Mouse (Mus musculus): ENCODE results near the gene 1700034J05Rik. TPM values are rescaled to one million over a fixed set of nuclear protein-coding genes. Genes with fewer than 3 reads are reported as not detected.
A peak's percentile ranks its signal among the peaks of the same experiment; 100 is the strongest.

Gene 1700034J05Rik
- 0.14 and 0.32 TPM in 2 replicates for polyA plus RNA-seq (2016; fragmentation: Nextera tagmentation; extraction: Ambion mirVana)

DNA sequence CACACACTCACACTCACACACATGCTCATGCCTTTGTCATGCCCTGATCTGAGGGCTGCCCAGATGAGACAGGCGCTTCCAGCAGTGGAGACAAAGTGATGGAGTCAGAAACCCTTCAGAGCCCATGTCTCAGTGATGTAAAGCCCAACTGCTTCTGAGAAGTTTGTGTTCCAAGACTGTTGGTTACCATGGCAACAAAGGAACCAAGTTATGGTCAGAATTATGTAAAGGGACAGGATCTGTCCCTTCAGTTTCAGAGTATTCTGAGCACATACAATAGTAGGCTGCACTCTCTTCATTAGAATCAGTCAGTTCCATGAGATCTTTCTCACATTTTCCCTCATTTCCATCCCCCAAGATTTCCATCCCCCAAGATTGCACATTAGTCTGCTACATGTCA lies at the start of gene 1700034J05Rik:
Gene 1700034J05Rik (minus strand): TSS at position 165 of the 400 bp plus-strand sequence.
- no peaks in the 10 kb centered on the region for H3K9me3 ChIP-seq
- no peak within 1 kb of the TSS for H3K27ac ChIP-seq
- no peaks in the 10 kb centered on the region for H3K27me3 ChIP-seq (ENCODE audit: insufficient read depth, poor library complexity, severe bottlenecking)
- DNase-seq (ENCODE audit: low spot score) = no peak
- H3K36me3 ChIP-seq = no peaks in the 10 kb centered on the region
- 88% methylated on average over 1 of the region's 1 CpGs for WGBS
- peaks cover 24% of the 10 kb centered on the region for H3K4me1 ChIP-seq (replicated peaks)
- no peak within 1 kb of the TSS for H3K4me3 ChIP-seq

DNA sequence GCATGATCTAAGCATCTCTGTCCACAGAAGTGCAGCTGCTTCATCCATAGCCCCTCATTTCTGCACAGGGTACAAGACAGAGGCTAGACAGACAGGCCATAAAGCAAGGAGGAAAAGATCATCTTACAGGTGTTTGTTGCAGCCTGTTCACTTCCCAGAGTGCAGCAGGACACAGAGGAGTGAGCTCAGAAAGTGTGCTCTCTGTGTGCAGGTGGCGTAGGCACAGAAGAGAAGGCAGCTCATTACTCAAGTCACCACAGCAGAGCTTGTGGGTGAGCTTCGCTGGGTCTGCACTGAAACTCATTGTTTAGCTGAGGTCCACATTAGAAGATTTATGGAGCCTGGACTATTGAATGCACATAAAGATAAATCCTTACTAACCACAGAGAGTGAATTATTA lies 45.5 kb upstream of the 1700034J05Rik start:
- H3K27me3 ChIP-seq (ENCODE audit: insufficient read depth, poor library complexity, severe bottlenecking) = no peaks in the 10 kb centered on the region
- no peak overlapping the region for H3K27ac ChIP-seq
- no peak overlapping the region for H3K4me3 ChIP-seq
- 83% methylated on average over 2 of the region's 2 CpGs for WGBS
- no peaks in the 10 kb centered on the region for H3K4me1 ChIP-seq (replicated peaks)
- H3K36me3 ChIP-seq = peaks cover 44% of the 10 kb centered on the region
- no peak for DNase-seq (ENCODE audit: low spot score)
- no peaks in the 10 kb centered on the region for H3K9me3 ChIP-seq

DNA sequence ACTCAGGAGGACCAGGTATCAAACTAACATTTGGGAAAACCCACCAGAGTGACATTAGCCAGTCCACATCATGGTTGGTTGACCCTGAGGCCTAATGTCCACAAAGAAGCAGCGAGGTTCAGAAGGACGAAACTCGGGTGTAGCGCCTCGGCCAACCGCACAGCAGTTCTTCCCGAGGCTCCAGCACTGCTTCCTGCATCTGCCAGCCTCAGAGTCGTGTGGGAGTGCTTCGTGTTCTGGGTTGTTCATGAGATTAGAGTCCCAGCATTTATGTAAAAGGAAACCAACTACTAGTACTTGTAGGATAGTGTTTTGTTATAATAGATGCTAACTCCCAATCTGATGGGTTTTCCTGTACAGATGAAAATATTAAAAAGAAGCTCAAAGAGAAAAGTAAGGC lies 45.1 kb upstream of the 1700034J05Rik start:
- Histone ChIP-seq H3K4me3 (no peak overlapping the region), H3K27ac (no peak overlapping the region), H3K27me3 (ENCODE audit: insufficient read depth, poor library complexity, severe bottlenecking) (no peaks in the 10 kb centered on the region), H3K4me1 (replicated peaks) (no peaks in the 10 kb centered on the region), H3K9me3 (no peaks in the 10 kb centered on the region), H3K36me3 (peaks cover 44% of the 10 kb centered on the region)
- no peak for DNase-seq (ENCODE audit: low spot score)
- WGBS = 89% methylated on average over 9 of the region's 9 CpGs

DNA sequence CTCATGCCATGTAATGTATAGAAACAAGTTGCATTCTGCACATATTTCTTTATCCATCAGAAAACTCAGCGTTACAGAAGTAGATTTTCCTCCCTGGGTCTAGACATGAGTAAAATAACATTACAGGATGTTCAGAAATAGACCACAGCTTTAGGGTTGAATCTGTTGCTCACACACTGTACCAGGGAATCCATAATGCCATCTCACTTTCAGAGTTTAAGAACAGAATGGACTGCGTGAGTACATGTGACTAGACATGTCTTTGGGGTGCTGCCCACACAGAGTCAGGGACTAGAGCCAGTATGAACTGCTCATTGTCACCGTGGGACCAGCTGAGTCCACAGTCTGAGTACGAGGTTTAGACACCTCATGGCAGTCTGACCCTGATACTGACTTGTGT lies 44.5 kb upstream of the 1700034J05Rik start:
- no peak overlapping the region for H3K4me3 ChIP-seq
- H3K27ac ChIP-seq = no peak overlapping the region
- no peaks in the 10 kb centered on the region for H3K4me1 ChIP-seq (replicated peaks)
- 92% methylated on average over 4 of the region's 4 CpGs for WGBS
- peaks cover 39% of the 10 kb centered on the region for H3K36me3 ChIP-seq
- DNase-seq (ENCODE audit: low spot score) = no peak
- H3K9me3 ChIP-seq = no peaks in the 10 kb centered on the region
- H3K27me3 ChIP-seq (ENCODE audit: insufficient read depth, poor library complexity, severe bottlenecking) = no peaks in the 10 kb centered on the region

DNA sequence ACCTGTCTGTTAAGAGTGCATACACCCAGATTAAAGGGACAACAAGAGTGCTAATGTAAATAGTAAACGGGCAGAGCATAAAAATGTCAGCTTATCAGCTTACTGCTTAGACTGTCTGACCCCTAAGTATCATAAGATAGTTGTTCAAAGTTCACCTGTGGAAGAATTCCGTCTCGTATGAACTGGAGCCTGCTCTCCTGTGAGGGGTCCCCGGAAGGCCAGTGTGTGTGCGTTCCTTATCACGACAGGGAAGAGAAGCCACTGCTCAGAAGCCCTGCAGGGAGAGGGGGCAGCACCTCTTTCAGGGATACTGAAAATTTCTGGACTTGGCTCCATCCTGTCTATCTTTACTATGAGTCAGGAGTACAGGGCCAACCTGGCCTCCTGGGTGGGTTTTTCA lies 42.8 kb upstream of the 1700034J05Rik start:
- H3K4me3 ChIP-seq = no peak overlapping the region

DNA sequence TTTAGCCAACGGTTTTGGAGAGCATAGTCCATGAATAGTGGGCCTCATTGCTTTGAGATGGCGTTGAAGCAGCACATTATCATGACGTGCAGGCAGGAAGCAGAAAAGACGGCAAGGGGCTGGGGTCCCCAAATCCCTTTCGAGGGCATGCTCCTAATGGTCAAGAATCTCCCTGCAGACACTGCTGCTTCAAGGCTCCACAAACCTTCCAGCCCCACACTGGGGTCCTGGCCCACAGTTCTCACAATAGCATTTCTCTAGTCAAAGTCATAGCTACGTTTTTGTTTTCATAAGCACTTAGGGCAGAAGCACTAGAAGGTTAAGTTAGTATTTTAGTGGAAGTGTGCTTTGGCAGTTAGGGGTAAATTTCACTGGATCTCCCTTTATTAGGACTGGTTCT lies 41.7 kb upstream of the 1700034J05Rik start:
- 86% methylated on average over 6 of the region's 6 CpGs for WGBS
- Histone ChIP-seq H3K27ac (no peak overlapping the region), H3K36me3 (peaks cover 18% of the 10 kb centered on the region), H3K27me3 (ENCODE audit: insufficient read depth, poor library complexity, severe bottlenecking) (no peaks in the 10 kb centered on the region), H3K4me1 (replicated peaks) (no peaks in the 10 kb centered on the region), H3K4me3 (no peak overlapping the region), H3K9me3 (no peaks in the 10 kb centered on the region)
- DNase-seq (ENCODE audit: low spot score) = no peak

More for the DNA sequence above, 42.8 kb upstream of the 1700034J05Rik start:
- no peak for DNase-seq (ENCODE audit: low spot score)
- Histone ChIP-seq H3K27me3 (ENCODE audit: insufficient read depth, poor library complexity, severe bottlenecking) (no peaks in the 10 kb centered on the region), H3K9me3 (no peaks in the 10 kb centered on the region), H3K27ac (no peak overlapping the region), H3K4me1 (replicated peaks) (no peaks in the 10 kb centered on the region), H3K36me3 (peaks cover 23% of the 10 kb centered on the region)
- WGBS = 89% methylated on average over 6 of the region's 6 CpGs

DNA sequence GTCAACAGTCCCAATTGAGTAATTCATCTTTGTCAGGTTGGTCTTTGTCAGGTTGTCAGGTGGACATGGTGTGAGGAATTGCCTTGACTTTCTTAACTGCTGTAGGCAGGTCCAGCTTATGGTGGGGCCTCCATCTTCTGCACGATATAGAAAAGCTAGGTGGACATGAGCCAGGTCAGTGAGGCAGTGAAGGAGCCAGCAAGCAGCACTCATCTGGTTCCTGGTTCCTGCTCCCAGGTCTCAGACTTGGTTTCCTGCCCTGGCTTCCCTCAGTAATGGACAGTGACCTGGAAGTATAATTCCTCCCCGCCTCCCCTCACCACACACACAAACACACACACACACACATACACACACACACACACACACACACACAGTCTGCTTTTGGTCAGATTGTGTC lies 41.2 kb upstream of the 1700034J05Rik start:
- Histone ChIP-seq H3K27ac (no peak overlapping the region), H3K27me3 (ENCODE audit: insufficient read depth, poor library complexity, severe bottlenecking) (no peaks in the 10 kb centered on the region), H3K4me1 (replicated peaks) (no peaks in the 10 kb centered on the region), H3K4me3 (no peak overlapping the region), H3K9me3 (no peaks in the 10 kb centered on the region), H3K36me3 (peaks cover 14% of the 10 kb centered on the region)
- no peak for DNase-seq (ENCODE audit: low spot score)
- WGBS = 89% methylated on average over 2 of the region's 2 CpGs

DNA sequence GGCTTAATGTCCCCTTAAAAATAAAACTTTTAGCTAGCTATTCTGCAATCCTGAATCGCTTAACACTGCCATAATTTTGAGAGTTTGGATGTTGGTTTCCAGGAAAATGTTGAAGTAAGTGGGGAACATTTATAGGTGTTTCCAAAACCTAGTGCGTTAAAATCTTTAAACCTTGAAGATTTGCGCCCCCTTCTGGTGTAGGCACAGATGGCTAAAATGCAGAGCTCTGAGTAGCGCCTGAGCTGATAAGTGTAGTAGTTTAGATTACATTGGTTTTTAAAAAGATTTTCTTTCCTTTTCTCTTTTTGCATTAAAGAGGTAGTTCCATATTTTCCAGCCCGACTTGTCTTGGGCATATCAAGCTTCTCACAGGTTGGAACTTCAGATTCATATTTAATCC lies 40.0 kb upstream of the 1700034J05Rik start:
- Histone ChIP-seq H3K27me3 (ENCODE audit: insufficient read depth, poor library complexity, severe bottlenecking) (no peaks in the 10 kb centered on the region), H3K9me3 (no peaks in the 10 kb centered on the region), H3K4me1 (replicated peaks) (no peaks in the 10 kb centered on the region), H3K36me3 (peaks cover 11% of the 10 kb centered on the region), H3K27ac (no peak overlapping the region), H3K4me3 (no peak overlapping the region)
- 48% methylated on average over 5 of the region's 5 CpGs for WGBS
- peak; percentile 18 for DNase-seq (ENCODE audit: low spot score)

DNA sequence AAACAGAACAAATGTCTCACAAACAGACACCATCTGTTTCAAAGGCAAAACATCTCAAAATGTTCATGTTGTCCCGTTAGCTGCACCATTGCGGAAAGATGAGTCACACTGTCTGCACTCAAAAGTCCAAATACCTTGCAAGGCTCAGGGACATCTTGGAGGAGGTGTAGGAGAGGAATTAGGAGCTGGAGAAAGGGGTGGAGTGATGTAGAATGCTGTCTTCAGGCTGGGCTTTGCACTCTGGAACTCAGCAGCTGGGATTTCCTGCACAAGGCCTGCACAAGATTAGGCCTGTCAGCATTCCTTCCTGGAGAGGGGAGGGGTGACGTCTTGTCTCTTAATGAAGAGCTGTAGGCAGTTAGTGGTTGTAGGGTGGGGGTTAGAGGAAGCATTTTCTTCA lies 30.3 kb upstream of the 1700034J05Rik start:
- Histone ChIP-seq H3K27ac (no peak overlapping the region), H3K36me3 (peaks cover 2% of the 10 kb centered on the region; the same call in 1 of the 2 replicates), H3K27me3 (ENCODE audit: insufficient read depth, poor library complexity, severe bottlenecking) (no peaks in the 10 kb centered on the region), H3K9me3 (no peaks in the 10 kb centered on the region), H3K4me3 (no peak overlapping the region), H3K4me1 (replicated peaks) (peaks cover 7% of the 10 kb centered on the region; the same call in 1 of the 2 replicates)
- no peak for DNase-seq (ENCODE audit: low spot score)
- 79% methylated on average over 3 of the region's 3 CpGs for WGBS

DNA sequence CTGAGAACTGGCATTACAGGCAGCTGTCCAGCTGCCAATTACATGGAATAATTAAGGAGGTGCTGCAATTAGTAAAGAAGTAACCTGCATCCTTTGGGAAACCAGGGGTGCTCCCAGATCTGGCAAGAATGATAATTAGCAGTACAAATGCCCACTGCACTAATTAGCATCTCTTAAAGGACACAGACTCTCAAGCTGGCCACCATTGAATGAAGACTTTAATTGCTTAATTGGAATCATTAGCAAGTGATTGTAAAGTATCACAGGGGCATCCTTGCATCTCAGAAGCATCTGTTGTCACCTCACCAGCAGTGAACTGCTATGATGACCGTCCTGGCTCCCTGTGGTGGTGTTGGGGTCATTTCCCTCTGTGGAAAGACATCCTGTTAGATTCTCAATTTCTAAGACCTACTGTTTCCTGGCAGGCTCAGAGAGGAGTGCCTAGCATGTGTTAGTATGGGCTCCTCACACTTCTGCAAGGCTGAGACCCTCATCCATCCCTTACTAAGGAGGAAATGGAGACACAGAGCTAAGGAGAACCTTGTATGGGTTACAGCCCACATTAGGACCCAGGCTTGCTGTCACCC lies 27.1 kb upstream of the 1700034J05Rik start:
- no peak for DNase-seq (ENCODE audit: low spot score)
- Histone ChIP-seq H3K9me3 (no peaks in the 10 kb centered on the region), H3K36me3 (peaks cover 2% of the 10 kb centered on the region; the same call in 1 of the 2 replicates), H3K4me3 (no peak overlapping the region), H3K27ac (no peak overlapping the region), H3K27me3 (ENCODE audit: insufficient read depth, poor library complexity, severe bottlenecking) (no peaks in the 10 kb centered on the region), H3K4me1 (replicated peaks) (peaks cover 15% of the 10 kb centered on the region; the same call in 1 of the 2 replicates)
- 56% methylated on average over 1 of the region's 1 CpGs for WGBS

DNA sequence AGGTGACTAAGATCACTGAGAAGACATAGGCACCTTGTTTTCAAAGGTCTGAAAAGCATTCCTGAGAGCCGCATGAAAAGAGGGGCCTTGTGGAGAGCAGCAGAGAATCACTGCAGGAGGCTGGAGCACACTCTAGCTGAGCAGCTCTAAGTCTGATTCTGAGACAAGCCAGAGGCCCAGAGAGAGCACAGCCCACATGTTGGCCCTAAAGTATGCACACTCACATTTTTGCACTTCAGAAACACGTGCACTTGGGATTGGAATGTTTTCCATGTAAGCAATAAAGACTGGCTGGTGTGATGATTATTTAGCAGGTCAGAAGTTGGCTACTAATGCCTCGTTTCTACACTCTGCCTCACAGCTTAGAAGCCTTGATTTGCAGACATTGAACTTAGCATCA lies 25.7 kb upstream of the 1700034J05Rik start:
- no peak overlapping the region for H3K4me3 ChIP-seq
- peaks cover 15% of the 10 kb centered on the region; the same call in 1 of the 2 replicates for H3K4me1 ChIP-seq (replicated peaks)
- H3K27ac ChIP-seq = no peak overlapping the region
- no peaks in the 10 kb centered on the region for H3K9me3 ChIP-seq
- no peaks in the 10 kb centered on the region for H3K27me3 ChIP-seq (ENCODE audit: insufficient read depth, poor library complexity, severe bottlenecking)
- 45% methylated on average over 3 of the region's 3 CpGs for WGBS
- DNase-seq (ENCODE audit: low spot score) = no peak
- peaks cover 2% of the 10 kb centered on the region; the same call in 1 of the 2 replicates for H3K36me3 ChIP-seq

DNA sequence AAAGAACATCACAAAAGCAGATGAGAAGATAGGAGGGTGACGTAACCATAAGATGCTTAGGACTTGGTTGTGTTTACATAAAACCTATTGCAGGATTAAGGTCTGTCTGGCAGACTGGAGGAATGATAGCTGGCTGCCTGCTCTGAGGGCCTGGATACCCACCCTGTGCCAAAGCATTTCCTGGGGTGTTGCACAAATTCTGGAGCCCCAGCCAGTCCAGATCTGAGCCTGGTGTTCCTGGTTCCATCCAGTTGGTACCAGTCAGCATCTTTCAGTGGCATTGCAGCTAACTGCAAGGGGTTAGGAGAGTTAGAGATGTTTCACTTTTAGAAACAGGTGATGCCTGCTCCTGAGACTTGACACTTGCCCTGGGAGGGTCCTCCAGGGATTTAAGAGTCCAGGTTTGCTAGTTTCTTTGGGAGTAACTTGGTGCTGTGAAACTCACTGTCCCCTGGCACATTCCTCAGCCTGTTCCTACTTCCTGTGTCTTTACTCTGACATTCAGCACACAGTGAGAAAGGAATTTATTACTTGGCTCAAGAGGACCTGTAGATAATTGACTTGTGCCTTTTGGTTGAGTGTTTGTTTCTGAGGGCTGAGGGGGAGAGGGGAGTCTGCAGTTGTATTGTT lies 25.0 kb upstream of the 1700034J05Rik start:
- Histone ChIP-seq H3K9me3 (no peaks in the 10 kb centered on the region), H3K4me1 (replicated peaks) (peaks cover 15% of the 10 kb centered on the region; the same call in 1 of the 2 replicates), H3K27me3 (ENCODE audit: insufficient read depth, poor library complexity, severe bottlenecking) (no peaks in the 10 kb centered on the region), H3K4me3 (no peak overlapping the region), H3K36me3 (peaks cover 2% of the 10 kb centered on the region; the same call in 1 of the 2 replicates), H3K27ac (no peak overlapping the region)
- 73% methylated on average over 1 of the region's 1 CpGs for WGBS
- no peak for DNase-seq (ENCODE audit: low spot score)

DNA sequence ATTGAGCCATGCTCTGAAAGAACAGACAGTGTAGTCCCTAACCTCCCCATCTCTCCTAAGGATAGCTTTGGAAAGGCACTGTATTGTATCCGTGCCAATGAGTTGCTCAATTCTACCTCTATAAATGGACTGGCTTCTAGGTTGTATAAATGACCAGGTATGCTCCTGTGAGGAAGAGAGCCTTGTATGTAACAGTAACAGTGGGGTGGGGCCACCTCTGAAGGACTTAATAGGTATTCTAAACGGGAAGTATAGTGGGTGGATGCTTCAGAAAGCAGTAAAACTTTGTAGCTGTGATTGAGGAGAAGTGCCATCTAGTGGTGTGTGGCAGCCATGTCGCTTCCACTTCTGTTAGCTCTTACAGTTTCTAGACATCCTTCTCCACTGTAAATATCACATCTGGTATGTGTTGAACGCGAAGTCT lies 24.5 kb upstream of the 1700034J05Rik start:
- H3K36me3 ChIP-seq = peaks cover 2% of the 10 kb centered on the region; the same call in 1 of the 2 replicates
- no peak overlapping the region for H3K4me3 ChIP-seq
- WGBS = 72% methylated on average over 5 of the region's 5 CpGs
- no peak for DNase-seq (ENCODE audit: low spot score)
- H3K27me3 ChIP-seq (ENCODE audit: insufficient read depth, poor library complexity, severe bottlenecking) = no peaks in the 10 kb centered on the region
- H3K9me3 ChIP-seq = no peaks in the 10 kb centered on the region
- peaks cover 15% of the 10 kb centered on the region; the same call in 1 of the 2 replicates for H3K4me1 ChIP-seq (replicated peaks)
- H3K27ac ChIP-seq = no peak overlapping the region
